Mouse (Mus musculus): ENCODE measurements at regions not wholly inside any gene's neighbourhood (a gene's known extent, or its start where the extent isn't known, plus 50 kb on each side); places are given as distances from the start of the nearest gene placed in this dataset.
"Not testable (repeated sequence)": the region's sequence is repeated elsewhere in the genome, so short reads cannot be mapped to it uniquely, and the experiment has no call there.

GRCm38 (mm10) chr3:44122311-44122710 lies 1255.9 kb upstream of the Pcdh10 start:
- DNase-seq (ENCODE audit: low read depth) = no peak

GRCm38 (mm10) chr3:44130657-44131056 lies 1247.5 kb upstream of the Pcdh10 start:
- no peak for DNase-seq (ENCODE audit: low read depth)

DNA sequence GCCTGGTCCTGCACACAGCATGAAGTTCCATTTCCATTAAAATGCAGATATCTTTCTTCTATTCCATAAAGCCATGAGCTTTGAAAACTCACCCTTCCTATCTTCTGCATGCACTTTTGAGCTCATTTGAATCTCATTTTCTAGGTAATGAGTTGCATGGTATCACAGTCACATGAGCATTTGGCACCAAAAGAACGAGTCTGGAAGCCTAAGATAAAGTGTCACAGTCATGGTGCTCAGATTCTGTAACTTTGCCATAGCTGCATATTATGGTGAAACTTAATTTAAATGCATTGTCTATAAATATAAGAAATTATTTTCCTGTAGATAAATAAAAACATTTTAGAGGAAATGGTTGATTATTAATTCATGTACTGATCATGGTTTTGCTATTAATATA lies 1223.7 kb upstream of the Pcdh10 start:
- no peak for DNase-seq (ENCODE audit: low read depth)

DNA sequence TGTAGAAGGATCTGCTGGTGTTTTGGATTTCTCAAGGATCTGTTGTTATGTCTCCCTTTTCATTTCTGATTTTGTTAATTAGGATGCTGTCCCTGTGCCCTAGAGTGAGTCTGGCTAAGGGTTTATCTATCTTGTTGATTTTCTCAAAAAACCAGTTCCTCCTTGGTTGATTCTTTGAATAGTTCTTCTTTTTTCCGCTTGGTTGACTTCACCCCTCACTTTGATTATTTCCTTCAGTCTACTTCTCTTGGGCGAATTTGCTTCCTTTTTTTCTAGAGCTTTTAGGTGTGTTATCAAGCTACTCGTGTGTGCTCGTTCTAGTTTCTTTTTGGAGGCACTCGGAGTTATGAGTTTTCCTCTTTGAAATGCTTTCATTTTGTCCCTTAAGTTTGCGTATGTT lies 1178.3 kb upstream of the Pcdh10 start:
- not testable (repeated sequence) for DNase-seq (ENCODE audit: low read depth)

GRCm38 (mm10) chr3:44237532-44237931 lies 1140.7 kb upstream of the Pcdh10 start:
- peak; percentile 10 for DNase-seq (ENCODE audit: low read depth)

All from 416B (cell line).